Mouse (Mus musculus): Measurements from ENCODE around the gene Lamtor2. TPM values are rescaled to one million over a fixed set of nuclear protein-coding genes. Genes with fewer than 3 reads are reported as not detected.
"Not testable (repeated sequence)": the region's sequence is repeated elsewhere in the genome, so short reads cannot be mapped to it uniquely, and the experiment has no call there.

Gene Lamtor2
- polyA plus RNA-seq, 1 experiment = 46.9 TPM

DNA sequence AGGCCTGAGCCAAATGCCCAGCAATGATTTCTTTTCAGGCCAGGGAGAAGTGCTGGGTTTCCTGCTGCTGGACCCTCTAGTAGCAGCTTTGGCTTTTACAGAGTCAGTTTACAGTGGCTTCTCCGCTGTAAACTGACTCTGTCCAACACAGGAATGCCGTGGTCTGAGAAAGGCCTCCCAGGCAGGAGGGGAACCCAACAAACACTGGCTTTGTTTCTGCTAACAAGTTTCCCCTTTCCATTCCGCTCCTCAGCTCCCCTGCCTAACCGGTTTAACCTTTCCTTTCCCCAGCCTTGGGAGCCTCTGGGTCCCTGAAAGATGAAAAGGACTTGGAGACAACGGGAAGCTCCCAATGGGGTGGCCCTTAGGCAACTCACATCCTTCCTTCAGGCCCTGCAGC, 37.4 kb upstream of the Lamtor2 start:
- H3K27me3 ChIP-seq (ENCODE audit: control insufficient read depth, insufficient read depth, low read length) = no peaks in the 10 kb centered on the region
- H3K4me3 ChIP-seq (ENCODE audit: control insufficient read depth, low read depth, low read length) = no peak overlapping the region
- H3K27ac ChIP-seq (ENCODE audit: control insufficient read depth, insufficient read depth, low read depth, low read length) = no peak overlapping the region
- TF ChIP-seq POLR2A (IDR thresholded peaks at IDR 0.05; ENCODE audit: control insufficient read depth, low read depth, low read length) (no peak), CTCF (IDR thresholded peaks at IDR 0.05; ENCODE audit: control insufficient read depth, insufficient read depth, insufficient replicate concordance, low read depth, low read length) (no peak)
- H3K36me3 ChIP-seq (ENCODE audit: control insufficient read depth, insufficient read depth, low read length) = peaks cover 4% of the 10 kb centered on the region; the same call in 1 of the 2 replicates
- H3K4me1 ChIP-seq (ENCODE audit: control insufficient read depth, insufficient read depth, low read length) = no peaks in the 10 kb centered on the region

DNA sequence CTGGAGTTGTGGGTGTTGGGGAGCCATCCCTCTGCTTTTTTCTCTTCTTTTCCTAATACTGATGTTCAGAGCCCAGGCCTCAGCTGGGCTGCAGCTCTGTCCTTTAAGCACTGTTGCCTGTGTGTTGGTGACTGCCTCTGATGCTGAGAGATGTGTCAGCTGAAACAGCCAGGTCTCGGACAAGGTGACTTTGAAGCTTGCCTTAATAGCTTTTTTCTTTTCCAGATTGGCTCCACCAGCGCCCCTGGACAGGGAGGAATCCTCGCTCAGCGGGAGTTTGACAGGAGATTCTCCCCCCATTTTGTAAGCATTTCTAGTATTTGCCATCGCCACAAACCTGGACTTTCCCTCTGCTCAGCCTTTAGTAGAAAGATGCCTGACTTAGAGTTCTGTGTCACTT, 33.8 kb upstream of the Lamtor2 start:
- H3K36me3 ChIP-seq (ENCODE audit: control insufficient read depth, insufficient read depth, low read length) = peaks cover 6% of the 10 kb centered on the region
- no peak for TF ChIP-seq CTCF (IDR thresholded peaks at IDR 0.05; ENCODE audit: control insufficient read depth, insufficient read depth, insufficient replicate concordance, low read depth, low read length)
- no peak for TF ChIP-seq POLR2A (IDR thresholded peaks at IDR 0.05; ENCODE audit: control insufficient read depth, low read depth, low read length)
- no peak overlapping the region for H3K27ac ChIP-seq (ENCODE audit: control insufficient read depth, insufficient read depth, low read depth, low read length)
- no peaks in the 10 kb centered on the region for H3K27me3 ChIP-seq (ENCODE audit: control insufficient read depth, insufficient read depth, low read length)
- no peak overlapping the region for H3K4me3 ChIP-seq (ENCODE audit: control insufficient read depth, low read depth, low read length)
- H3K4me1 ChIP-seq (ENCODE audit: control insufficient read depth, insufficient read depth, low read length) = no peaks in the 10 kb centered on the region

DNA sequence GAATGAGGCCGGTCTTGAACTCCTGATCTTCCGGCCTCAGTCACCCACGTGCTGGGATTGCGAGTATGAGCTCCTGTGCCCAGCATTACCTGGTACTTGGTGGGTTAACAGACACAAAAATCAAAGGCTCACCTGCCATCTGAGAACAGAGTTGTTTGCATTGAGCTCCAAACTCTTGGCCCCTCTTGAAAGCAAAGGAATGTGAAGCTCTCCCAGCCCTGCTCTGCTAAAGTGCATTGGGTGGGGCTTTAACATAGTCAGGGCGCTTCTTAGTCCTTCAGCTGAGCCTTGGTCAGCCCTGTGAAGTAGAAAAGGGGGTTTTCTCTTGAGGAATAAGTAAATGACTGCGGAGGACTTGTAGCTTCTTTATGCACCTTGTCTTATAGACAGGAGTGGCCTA, 32.9 kb upstream of the Lamtor2 start:
- Histone ChIP-seq H3K27me3 (ENCODE audit: control insufficient read depth, insufficient read depth, low read length) (no peaks in the 10 kb centered on the region), H3K27ac (ENCODE audit: control insufficient read depth, insufficient read depth, low read depth, low read length) (no peak overlapping the region), H3K36me3 (ENCODE audit: control insufficient read depth, insufficient read depth, low read length) (peaks cover 6% of the 10 kb centered on the region), H3K4me3 (ENCODE audit: control insufficient read depth, low read depth, low read length) (no peak overlapping the region), H3K4me1 (ENCODE audit: control insufficient read depth, insufficient read depth, low read length) (no peaks in the 10 kb centered on the region)
- TF ChIP-seq POLR2A (IDR thresholded peaks at IDR 0.05; ENCODE audit: control insufficient read depth, low read depth, low read length) (no peak), CTCF (IDR thresholded peaks at IDR 0.05; ENCODE audit: control insufficient read depth, insufficient read depth, insufficient replicate concordance, low read depth, low read length) (no peak)

DNA sequence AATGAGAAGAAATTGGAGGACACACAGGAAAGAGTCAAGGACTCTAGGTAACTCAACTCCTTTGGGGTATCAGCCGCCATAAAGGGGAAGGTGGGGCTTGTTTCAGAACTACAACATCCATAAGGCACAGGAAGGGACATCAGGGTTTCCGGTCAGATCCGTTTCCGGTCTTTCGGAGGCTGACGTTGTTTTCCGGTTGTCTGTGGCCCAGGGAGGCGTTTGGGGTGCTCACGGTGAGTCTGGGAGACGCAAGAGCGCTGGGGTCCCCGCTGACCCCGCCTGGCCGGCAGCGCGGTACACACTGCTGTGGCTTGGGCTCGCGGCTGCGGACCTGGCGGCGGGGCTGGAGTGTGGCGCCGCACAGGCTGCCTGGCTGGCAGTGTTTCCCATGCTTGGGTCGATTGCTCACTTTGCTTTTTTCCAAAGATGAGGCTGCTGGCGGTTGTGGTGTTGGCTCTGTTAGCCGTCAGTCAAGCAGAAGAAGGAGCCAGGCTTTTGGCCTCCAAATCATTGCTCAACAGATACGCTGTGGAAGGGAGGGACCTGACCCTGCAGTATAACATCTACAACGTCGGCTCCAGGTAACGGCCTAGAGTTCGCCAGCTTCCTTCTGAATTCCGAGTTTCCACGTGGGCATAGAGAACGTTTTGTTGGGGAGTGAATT, 26.7 kb upstream of the Lamtor2 start:
- H3K36me3 ChIP-seq (ENCODE audit: control insufficient read depth, insufficient read depth, low read length) = peaks cover 1% of the 10 kb centered on the region
- TF ChIP-seq POLR2A (IDR thresholded peaks at IDR 0.05; ENCODE audit: control insufficient read depth, low read depth, low read length) (peak; percentile 53; the same call in 1 of the 2 replicates), CTCF (IDR thresholded peaks at IDR 0.05; ENCODE audit: control insufficient read depth, insufficient read depth, insufficient replicate concordance, low read depth, low read length) (no peak)
- H3K27ac ChIP-seq (ENCODE audit: control insufficient read depth, insufficient read depth, low read depth, low read length) = peak overlapping the region; percentile 80
- peak overlapping the region; percentile 96 for H3K4me3 ChIP-seq (ENCODE audit: control insufficient read depth, low read depth, low read length)
- no peaks in the 10 kb centered on the region for H3K27me3 ChIP-seq (ENCODE audit: control insufficient read depth, insufficient read depth, low read length)
- peaks cover 4% of the 10 kb centered on the region for H3K4me1 ChIP-seq (ENCODE audit: control insufficient read depth, insufficient read depth, low read length)

GRCm38 (mm10) chr3:88578498-88579424, 25.9 kb upstream of the Lamtor2 start:
- Histone ChIP-seq H3K27ac (ENCODE audit: control insufficient read depth, insufficient read depth, low read depth, low read length) (no peak overlapping the region), H3K4me1 (ENCODE audit: control insufficient read depth, insufficient read depth, low read length) (peaks cover 4% of the 10 kb centered on the region), H3K27me3 (ENCODE audit: control insufficient read depth, insufficient read depth, low read length) (no peaks in the 10 kb centered on the region), H3K36me3 (ENCODE audit: control insufficient read depth, insufficient read depth, low read length) (peaks cover 1% of the 10 kb centered on the region), H3K4me3 (ENCODE audit: control insufficient read depth, low read depth, low read length) (peak overlapping the region; percentile 96)
- TF ChIP-seq CTCF (IDR thresholded peaks at IDR 0.05; ENCODE audit: control insufficient read depth, insufficient read depth, insufficient replicate concordance, low read depth, low read length) = no peak
- TF ChIP-seq POLR2A (IDR thresholded peaks at IDR 0.05; ENCODE audit: control insufficient read depth, low read depth, low read length) = no peak

DNA sequence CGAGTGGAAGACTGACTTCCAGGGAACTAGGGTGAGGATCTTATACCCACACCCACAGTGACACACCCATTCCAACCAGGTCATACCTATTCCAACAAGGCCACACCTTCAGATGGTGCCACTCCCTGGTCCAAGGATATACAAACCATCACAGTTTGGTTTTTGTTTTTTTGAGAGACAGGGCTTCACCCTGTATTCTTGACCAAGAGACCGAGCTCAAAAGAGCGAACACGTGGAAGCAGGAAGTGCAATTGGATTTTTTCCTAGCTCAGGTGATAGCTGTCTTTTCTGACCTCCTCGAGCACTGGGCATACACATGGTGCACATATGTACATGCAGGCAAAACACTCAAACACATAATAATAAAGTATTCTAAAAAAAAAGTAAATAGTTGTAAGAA, 25.0 kb upstream of the Lamtor2 start:
- H3K27me3 ChIP-seq (ENCODE audit: control insufficient read depth, insufficient read depth, low read length); H3K4me3 ChIP-seq (ENCODE audit: control insufficient read depth, low read depth, low read length); H3K27ac ChIP-seq (ENCODE audit: control insufficient read depth, insufficient read depth, low read depth, low read length); H3K4me1 ChIP-seq (ENCODE audit: control insufficient read depth, insufficient read depth, low read length); H3K36me3 ChIP-seq (ENCODE audit: control insufficient read depth, insufficient read depth, low read length): not testable (repeated sequence)

GRCm38 (mm10) chr3:88575540-88575939, 22.7 kb upstream of the Lamtor2 start, which contains the start of gene Ssr2:
Gene Ssr2 (plus strand): TSS chr3:88575876.
- H3K4me3 ChIP-seq (ENCODE audit: control insufficient read depth, low read depth, low read length) = no peak within 1 kb of the TSS
- TF ChIP-seq CTCF (IDR thresholded peaks at IDR 0.05; ENCODE audit: control insufficient read depth, insufficient read depth, insufficient replicate concordance, low read depth, low read length) (no peak), POLR2A (IDR thresholded peaks at IDR 0.05; ENCODE audit: control insufficient read depth, low read depth, low read length) (no peak)
- H3K27ac ChIP-seq (ENCODE audit: control insufficient read depth, insufficient read depth, low read depth, low read length) = no peak within 1 kb of the TSS
- H3K27me3 ChIP-seq (ENCODE audit: control insufficient read depth, insufficient read depth, low read length) = no peaks in the 10 kb centered on the region
- H3K4me1 ChIP-seq (ENCODE audit: control insufficient read depth, insufficient read depth, low read length) = peaks cover 4% of the 10 kb centered on the region
- H3K36me3 ChIP-seq (ENCODE audit: control insufficient read depth, insufficient read depth, low read length) = no peaks in the 10 kb centered on the region

Data from testis, adult 2 months (tissue).